Mouse (Mus musculus): Measurements from ENCODE around the gene BC029722. TPM values are rescaled to one million over a fixed set of nuclear protein-coding genes. Genes with fewer than 3 reads are reported as not detected.
"Not testable (repeated sequence)": the region's sequence is repeated elsewhere in the genome, so short reads cannot be mapped to it uniquely, and the experiment has no call there.

BC029722 gene
- total RNA-seq (2021), result 10 to 100 TPM; 54.9 to 65.9 TPM

GRCm38 (mm10) chr2:155819392-155819448, at the start of gene BC029722:
BC029722 (minus strand) TSS chr2:155819426.
- intact Hi-C loops (cut with DNase I), result no loop called here
- DNase-seq (ENCODE audit: low spot score in 2 of 2), result no peak

DNA sequence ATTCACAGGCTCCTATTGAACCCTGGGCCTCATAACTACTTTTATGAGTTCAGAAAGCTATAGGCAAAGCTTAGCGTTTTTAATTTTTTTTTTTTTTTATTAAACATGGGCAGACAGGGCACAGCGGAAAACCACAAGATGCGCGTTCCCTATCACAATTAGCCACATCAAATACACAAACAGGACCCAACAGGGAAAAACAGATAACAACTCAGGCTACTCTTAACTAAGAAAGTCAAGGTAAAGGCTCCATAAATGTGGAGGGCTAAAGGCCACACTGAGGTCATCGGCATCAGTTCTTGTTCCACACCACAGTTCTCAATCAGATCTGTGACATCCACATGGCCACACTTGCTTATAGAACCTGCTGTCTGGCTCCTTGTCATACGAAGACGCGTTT, 49.1 kb upstream of the BC029722 start:
- intact Hi-C loops (cut with DNase I), result no loop called here
- DNase-seq (ENCODE audit: low spot score in 2 of 2), result no peak

GRCm38 (mm10) chr2:155863301-155863867, 44.2 kb upstream of the BC029722 start:
- intact Hi-C loops (cut with DNase I), result no loop called here
- DNase-seq (ENCODE audit: low spot score in 2 of 2), result no peak

DNA sequence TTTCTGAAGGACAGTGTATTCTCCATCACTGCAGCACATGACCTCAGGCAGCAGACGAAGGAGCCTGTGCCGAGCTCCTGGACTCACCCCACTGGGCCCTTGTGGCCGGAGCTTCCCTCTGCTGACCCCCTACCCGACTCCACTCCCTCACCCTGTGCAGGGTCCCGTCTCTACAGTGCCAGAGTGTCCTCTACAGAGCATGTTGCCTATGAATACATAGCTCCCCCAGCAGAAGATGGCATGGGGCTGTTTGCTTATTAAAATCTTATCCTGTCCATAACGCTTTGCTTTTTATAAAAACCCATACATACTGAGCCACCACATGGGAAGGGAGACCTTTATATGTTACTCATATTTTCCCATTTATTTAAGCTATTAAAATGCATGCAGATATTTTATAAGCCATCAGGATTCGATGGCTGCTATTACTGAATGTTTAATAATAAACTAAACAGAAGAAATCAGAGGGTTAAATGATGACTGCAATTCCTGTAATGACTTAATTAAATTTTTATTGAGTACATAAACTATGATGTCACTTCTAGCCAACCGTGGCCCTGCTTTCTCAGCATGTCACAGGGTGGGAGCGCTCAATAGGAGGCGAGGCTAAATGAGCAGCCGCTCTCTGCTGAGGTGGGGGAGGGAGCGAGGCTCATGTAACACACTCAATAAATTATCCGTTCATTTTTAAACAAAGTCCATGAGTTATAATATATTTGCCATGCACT, 43.5 kb upstream of the BC029722 start:
- no peak for DNase-seq (ENCODE audit: low spot score in 2 of 2)
- intact Hi-C loops (cut with DNase I), result no loop called here

- DNase-seq (ENCODE audit: low spot score in 2 of 2), result no peak
- intact Hi-C loops (cut with DNase I), result no loop called here
Observed at GRCm38 (mm10) chr2:155861581-155861980, 42.4 kb upstream of the BC029722 start.

DNA sequence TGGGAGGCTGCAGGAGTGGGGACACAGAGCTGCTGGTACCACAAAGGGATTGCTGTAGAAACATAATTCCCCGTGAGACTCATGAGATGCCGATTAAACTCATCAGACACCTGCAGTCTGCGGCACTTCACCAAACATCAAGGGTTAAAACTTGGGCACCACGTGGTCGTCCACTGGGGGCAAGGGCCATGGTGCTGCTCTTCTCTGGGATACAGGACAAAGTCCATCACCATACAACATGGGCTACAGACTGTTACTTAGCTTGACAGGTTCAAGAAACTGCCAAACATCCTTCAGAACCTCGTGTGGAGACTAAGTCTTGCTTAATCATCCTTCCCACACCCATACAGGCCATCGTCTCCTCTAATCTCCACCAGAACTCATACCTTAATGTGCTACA, 40.9 kb upstream of the BC029722 start:
- intact Hi-C loops (cut with DNase I), result no loop called here
- DNase-seq (ENCODE audit: low spot score in 2 of 2), result no peak

DNA sequence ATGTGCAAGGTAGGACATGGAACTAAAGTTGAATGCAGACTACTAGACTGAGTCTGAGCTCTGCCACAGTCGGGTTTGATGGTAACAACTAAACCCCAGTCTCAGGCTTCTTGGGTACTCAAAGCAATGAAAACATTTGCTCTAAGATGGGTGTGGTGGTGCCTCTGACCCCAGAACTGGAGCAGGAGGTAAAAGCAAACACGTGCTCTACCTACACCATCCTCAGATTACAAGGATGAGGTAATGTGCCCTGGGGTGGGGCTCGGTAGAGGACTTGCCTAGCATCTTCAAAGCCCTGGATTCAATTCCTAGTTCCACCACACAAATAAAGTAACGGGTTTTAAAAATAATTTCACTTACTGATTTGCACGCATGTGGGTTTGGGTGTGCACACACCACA, 33.3 kb upstream of the BC029722 start:
- intact Hi-C loops (cut with DNase I), result no loop called here

GRCm38 (mm10) chr2:155850120-155850519, 30.9 kb upstream of the BC029722 start:
- DNase-seq (ENCODE audit: low spot score in 2 of 2), result no peak
- intact Hi-C loops (cut with DNase I), result no loop called here

More for the DNA sequence above, 33.3 kb upstream of the BC029722 start:
- DNase-seq (ENCODE audit: low spot score in 2 of 2), result no peak

DNA sequence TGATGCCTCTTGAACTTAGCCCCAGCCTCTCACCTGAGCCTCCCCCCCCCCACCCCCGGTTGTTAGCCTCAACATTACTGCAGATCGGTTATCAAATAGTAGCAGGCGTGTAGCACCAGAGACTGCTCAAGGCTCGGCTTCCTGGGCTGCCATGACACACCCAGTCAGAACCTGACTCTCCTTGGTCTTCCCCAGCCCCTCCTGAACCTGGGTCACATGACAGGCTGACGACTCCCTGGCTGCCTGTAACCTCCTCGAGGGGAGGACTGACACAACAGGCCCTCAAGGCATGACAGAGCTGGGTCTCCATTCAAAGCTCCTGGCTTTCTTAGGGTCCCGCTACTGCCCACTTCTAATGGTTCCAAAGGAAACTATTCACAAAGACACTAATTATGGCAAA, 30.2 kb upstream of the BC029722 start:
- intact Hi-C loops (cut with DNase I), result no loop called here
- DNase-seq (ENCODE audit: low spot score in 2 of 2), result no peak

- DNase-seq (ENCODE audit: low spot score in 2 of 2), result peak; percentile 69 to 78
- intact Hi-C loops (cut with DNase I), result loop anchor here (1.0 kb wide), 1 partner anchor 98 kb away; no protein-coding TSS in a partner anchor
Observed at GRCm38 (mm10) chr2:155848291-155848690, 29.1 kb upstream of the BC029722 start.

DNA sequence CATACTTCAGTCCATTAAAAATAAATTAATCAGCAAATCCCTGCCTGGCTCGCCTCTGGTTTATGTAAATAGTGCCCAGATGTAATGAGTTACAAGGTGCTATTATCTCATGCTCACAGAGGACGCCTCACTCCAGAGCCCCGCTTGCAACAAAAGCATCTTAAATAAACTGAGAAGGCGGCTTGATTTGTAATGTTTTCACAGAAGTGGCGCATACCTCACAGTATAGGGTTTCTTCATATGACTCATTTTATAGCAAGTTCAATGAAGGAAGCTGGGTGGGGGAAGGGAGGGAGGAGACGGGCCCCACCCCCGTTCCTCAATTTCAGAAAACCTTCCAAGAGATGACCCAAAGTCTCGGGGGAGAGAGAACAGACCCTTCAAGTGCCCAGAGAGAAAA, 27.7 kb upstream of the BC029722 start:
- no peak for DNase-seq (ENCODE audit: low spot score in 2 of 2)
- intact Hi-C loops (cut with DNase I), result no loop called here

GRCm38 (mm10) chr2:155838961-155839360, 19.7 kb upstream of the BC029722 start:
- no peak for DNase-seq (ENCODE audit: low spot score in 2 of 2)
- intact Hi-C loops (cut with DNase I), result no loop called here

DNA sequence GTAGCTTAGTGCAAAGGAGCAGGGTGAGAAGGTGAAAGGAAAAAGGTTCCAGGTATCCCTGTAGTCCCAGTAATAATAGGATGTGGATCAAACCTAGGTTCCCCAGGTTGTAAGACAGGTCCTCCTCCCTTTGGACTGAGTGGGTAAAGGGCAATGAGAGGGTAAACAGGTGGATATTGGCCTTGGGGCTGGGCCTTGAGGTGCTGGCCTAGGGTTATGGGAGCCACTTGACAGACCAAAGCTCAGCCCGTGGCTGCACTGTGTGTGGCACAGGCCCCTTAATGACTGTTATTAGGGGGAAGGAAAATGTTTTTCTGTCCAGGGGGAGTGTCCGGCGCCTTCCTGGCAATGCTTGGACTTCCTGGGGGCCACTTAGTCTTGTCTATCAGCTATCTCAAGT, 18.7 kb upstream of the BC029722 start:
- intact Hi-C loops (cut with DNase I), result no loop called here
- no peak for DNase-seq (ENCODE audit: low spot score in 2 of 2)

DNA sequence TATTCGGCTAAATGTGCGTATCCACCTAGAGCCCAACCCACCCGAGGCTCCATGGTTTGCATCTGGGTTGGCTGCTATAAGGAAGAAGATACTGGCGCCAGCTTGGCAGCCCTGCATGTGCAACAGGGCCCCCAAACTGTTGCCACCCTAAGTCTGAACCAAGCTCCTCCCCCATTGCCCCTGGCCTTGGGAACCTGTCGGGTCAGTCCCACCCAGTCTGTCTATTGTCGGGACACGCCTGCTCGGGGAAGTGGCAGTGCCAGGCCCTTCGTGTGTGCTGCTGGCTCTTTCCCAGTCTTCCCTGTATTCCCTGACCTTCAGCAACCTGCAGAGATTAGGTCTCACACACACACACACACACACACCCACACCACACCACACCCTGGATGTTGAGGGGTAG, 15.5 kb upstream of the BC029722 start, which contains the start of gene Fam83c:
TSS of gene Fam83c (minus strand) at position 123 of the 400 bp plus-strand sequence.
- intact Hi-C loops (cut with DNase I), result no loop called here
- no peak for DNase-seq (ENCODE audit: low spot score in 2 of 2)

- DNase-seq (ENCODE audit: low spot score in 2 of 2); intact Hi-C loops (cut with DNase I): not testable (repeated sequence)
Observed at GRCm38 (mm10) chr2:155832087-155832486, 12.9 kb upstream of the BC029722 start.

DNA sequence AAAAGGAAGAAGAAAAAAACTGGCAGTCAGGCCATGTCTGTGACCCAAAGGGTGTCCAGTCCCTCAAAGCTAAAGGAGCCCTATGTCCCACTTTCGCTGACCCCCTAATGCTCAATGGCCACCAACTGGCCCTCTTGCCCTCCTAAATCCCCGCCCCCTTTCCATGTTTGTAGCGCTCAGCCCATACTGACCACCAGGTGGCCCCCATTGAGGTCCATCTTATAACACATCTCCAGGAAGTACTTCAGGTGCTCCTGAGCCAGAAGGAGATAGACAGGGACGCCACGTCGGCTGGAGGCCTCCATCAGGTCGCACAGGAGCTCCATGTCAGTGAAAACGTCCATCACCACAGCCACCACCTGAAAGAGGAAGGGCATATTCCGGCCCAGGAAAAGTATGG, 12.1 kb upstream of the BC029722 start:
- intact Hi-C loops (cut with DNase I), result no loop called here
- DNase-seq (ENCODE audit: low spot score in 2 of 2), result no peak

DNA sequence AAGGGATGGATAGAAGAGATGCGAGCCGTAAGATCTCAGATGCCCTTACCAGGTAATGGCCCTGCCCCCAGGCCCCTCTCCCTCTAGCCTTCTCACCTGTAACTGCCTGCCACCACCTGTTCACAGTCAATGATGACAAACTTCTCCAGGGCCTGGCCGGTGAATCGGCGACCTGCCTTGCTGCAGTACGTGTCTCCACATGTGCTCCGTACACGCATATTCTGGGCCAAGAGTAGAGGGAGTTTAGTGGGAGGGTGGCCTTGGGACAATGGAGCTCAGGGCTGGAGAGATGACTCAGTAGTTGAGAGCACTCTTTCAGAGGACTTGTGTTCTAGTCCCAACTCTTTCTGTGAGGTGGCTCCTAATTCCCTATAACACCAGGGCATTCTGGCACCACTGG, 11.6 kb upstream of the BC029722 start:
- intact Hi-C loops (cut with DNase I), result no loop called here
- DNase-seq (ENCODE audit: low spot score in 2 of 2), result no peak

DNA sequence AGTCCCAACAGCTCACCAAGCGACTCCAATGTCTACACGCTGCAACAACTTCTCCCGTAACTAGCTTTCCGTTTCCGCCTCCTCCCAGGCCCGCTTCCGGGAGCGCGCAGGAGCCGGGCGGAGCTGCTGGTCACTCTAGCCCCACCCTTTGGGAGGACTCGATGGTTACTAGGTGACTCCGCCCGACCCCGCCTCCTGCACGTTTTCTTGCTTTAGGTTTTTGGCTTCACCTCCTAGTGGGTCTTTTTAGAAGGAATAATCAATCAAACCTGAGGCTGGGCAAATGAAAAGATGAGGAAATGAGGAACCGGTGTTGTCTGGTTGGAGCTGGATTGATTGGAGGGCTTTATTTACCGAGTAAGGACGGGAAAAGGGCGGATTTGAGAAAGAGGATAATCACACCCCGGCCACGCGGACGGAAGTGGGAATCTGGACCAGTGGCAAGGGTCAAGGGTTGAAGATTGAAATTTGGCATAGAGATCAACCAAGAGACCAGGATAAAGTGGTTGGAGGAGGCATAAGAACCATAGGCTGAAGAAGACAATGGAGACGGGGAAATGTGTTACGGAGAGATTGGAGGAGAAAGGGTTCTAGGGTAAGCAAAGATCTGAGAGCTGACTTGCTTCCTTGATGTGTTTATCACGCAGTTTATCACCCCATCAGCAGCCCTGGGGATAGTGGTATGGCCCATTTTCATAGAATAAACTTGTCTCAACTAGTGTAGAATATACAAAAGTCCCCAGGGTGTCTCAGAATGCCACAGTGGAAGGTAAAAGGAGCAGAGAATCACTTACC, 7.6 kb upstream of the BC029722 start, which contains the start of gene Eif6:
TSS of gene Eif6 (minus strand) at position 296 of the 795 bp plus-strand sequence.
- intact Hi-C loops (cut with DNase I), result no loop called here
- DNase-seq (ENCODE audit: low spot score in 2 of 2), result peak; percentile 78 to 80

DNA sequence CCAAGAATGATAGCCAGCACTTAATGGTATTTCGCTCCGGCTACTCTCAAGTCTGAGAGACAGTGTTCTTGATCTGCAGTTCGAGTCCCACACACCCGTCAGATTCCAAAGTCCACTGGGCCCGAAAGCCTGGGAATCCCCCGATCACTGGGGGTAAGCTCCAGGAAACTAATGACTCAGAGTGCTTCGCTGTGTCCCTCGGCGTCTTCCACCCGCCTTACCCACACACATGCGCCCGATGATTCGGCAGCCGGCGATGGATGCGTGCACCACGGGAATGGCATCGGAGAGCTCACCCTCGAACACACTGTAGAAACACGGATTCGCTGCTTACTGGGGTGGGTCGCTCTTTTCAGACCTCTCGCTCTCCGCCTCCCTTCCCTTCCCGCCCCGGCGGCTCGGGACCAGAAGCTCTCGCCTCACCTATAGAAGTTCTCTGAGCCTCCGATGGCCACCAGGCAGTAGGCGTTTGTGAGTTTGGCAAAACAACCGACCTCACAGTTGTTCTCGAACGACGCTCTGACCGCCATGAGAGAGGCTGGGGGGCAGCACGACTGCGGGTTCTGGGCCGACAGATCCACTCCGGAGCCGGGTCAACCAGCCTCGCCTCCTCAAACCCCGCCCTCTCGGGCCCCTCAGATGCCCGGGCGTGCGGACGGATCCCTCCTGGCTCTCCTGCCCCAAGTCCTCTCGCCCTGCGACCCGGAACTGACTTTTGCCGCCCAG, 6.8 kb upstream of the BC029722 start:
- intact Hi-C loops (cut with DNase I), result no loop called here
- no peak for DNase-seq (ENCODE audit: low spot score in 2 of 2)

- intact Hi-C loops (cut with DNase I), result no loop called here
- no peak for DNase-seq (ENCODE audit: low spot score in 2 of 2)
Observed at GRCm38 (mm10) chr2:155823722-155824121, 4.5 kb upstream of the BC029722 start.

DNA sequence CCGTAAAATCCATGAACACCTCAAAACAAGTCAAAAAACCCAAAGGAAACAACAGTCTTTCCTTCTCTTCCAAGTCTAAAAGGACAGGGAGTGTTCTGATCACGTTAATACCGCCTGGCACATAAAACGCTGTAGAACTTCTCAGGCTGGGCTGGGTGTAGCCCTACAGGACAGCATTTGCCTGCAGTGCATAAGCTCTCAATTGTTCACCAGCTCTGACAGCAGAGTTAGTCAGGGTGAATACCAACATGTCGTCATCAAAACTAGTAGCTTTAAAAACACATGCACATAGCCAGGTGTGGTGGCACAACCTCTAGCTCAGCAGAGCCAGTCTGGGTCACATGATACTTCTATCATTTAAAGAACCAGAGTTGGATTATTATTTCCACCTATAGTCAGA, 1.6 kb upstream of the BC029722 start:
- intact Hi-C loops (cut with DNase I), result no loop called here
- DNase-seq (ENCODE audit: low spot score in 2 of 2), result no peak
